In genomic region chr8:46596530-46596929, GRCm38 (mm10) we compare ENCODE assay signal across 1 mouse cellular context.
TF ChIP-seq lines count a peak whose summit lies in the region.

No protein-coding gene starts in this region.

TF ChIP-seq in MEL, 35 proteins besides CTCF, POLR2A, EP300 and RAD21 (continued from another document):
- TF ChIP-seq KAT2A (conservative IDR thresholded peaks at IDR 0.05; ENCODE audit: low read depth, low read length) (no peak), ETS1 (IDR thresholded peaks at IDR 0.05; ENCODE audit: low read depth, low read length) (no peak), POLR2AphosphoS2 (IDR thresholded peaks at IDR 0.05; ENCODE audit: low read length) (no peak), SIN3A (IDR thresholded peaks at IDR 0.05; ENCODE audit: low read length) (no peak), NRF1 (IDR thresholded peaks at IDR 0.05; ENCODE audit: insufficient read depth, low read depth, low read length, poor library complexity, severe bottlenecking) (no peak), ZMIZ1 (IDR thresholded peaks at IDR 0.05; ENCODE audit: low read depth, low read length) (no peak), USF1 (IDR thresholded peaks at IDR 0.05; ENCODE audit: low read depth, low read length) (no peak), CHD2 (IDR thresholded peaks at IDR 0.05; ENCODE audit: low read length) (no peak), SMC3 (IDR thresholded peaks at IDR 0.05; ENCODE audit: low read depth, low read length) (no peak), TBP (IDR thresholded peaks at IDR 0.05; ENCODE audit: low read depth, low read length) (no peak), ZKSCAN1 (IDR thresholded peaks at IDR 0.05; ENCODE audit: low read depth, low read length) (no peak), HCFC1 (IDR thresholded peaks at IDR 0.05; ENCODE audit: low read depth, low read length) (no peak), MYC (IDR thresholded peaks at IDR 0.05; ENCODE audit: low read depth, low read length) (no peak), TAL1 (IDR thresholded peaks at IDR 0.05; ENCODE audit: low read length) (no peak)
